Mouse (Mus musculus): ENCODE data around the gene Frmd6. TPM values are rescaled to one million over a fixed set of nuclear protein-coding genes. Genes with fewer than 3 reads are reported as not detected.

Frmd6 gene
- polyA plus RNA-seq, 1 experiment: 11.2 TPM

DNA sequence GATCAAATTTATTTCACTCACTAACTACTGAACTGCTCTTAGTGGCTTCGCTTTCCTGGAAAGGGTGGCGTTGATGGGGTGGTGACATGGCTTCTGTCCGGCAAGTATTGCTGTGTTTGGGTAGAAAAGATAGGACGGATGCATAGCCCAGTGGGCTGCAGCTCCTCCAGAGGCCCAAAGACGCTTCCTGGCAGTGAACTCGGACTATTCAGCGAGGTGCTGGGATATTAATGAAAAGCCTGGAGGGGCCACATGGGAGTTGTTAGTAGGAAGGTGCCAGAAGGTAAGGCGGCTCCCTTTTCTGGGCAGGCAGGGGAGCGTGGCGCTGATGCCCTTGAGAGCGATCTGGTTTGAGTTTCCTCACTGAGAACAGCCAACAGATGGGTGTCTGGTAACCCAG is 82.3 kb downstream of the Frmd6 start:
- no peaks in the 10 kb centered on the region for H3K27me3 ChIP-seq (ENCODE audit: control insufficient read depth, insufficient read depth, low read length)
- H3K27ac ChIP-seq (ENCODE audit: insufficient read depth, low read length): no peak overlapping the region
- 0 out of 2 replicates have a peak, but pooled peaks cover 3% of the 10 kb centered on the region for H3K4me1 ChIP-seq (ENCODE audit: control insufficient read depth, insufficient read depth, low read length)
- H3K4me3 ChIP-seq (replicated peaks; ENCODE audit: insufficient read depth, low read depth, low read length): no peak overlapping the region
- no peak for DNase-seq
- 72% methylated on average over 11 of the region's 11 CpGs for WGBS
- TF ChIP-seq POLR2A (IDR thresholded peaks at IDR 0.05; ENCODE audit: borderline replicate concordance, insufficient read depth, low read length) (no peak), CTCF (IDR thresholded peaks at IDR 0.05; ENCODE audit: borderline replicate concordance, insufficient read depth, low read depth, low read length) (no peak)

DNA sequence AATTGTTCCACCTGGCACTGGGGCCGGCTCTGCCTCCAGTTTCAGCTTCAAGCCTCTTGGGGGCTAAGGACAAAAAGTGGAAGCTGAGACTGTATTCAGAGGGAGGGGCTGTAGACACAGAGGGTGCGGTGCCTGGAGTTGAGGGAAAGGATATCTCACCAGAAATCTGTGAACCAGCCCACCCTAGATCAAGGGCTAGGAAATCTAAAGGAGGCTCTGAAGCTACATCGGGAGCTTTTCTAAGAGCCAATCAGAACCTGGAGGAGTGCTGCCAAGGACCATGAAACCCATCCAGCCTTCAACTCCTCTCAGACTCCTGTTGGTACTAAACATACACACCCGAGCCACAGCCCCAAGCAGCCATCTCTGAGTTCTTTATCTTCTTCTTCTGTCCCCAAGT is 82.8 kb downstream of the Frmd6 start:
- H3K4me3 ChIP-seq (replicated peaks; ENCODE audit: insufficient read depth, low read depth, low read length): no peak overlapping the region
- no peak for TF ChIP-seq CTCF (IDR thresholded peaks at IDR 0.05; ENCODE audit: borderline replicate concordance, insufficient read depth, low read depth, low read length)
- no peak for TF ChIP-seq POLR2A (IDR thresholded peaks at IDR 0.05; ENCODE audit: borderline replicate concordance, insufficient read depth, low read length)
- DNase-seq: no peak
- 0 out of 2 replicates have a peak, but pooled peaks cover 3% of the 10 kb centered on the region for H3K4me1 ChIP-seq (ENCODE audit: control insufficient read depth, insufficient read depth, low read length)
- H3K27ac ChIP-seq (ENCODE audit: insufficient read depth, low read length): no peak overlapping the region
- H3K27me3 ChIP-seq (ENCODE audit: control insufficient read depth, insufficient read depth, low read length): no peaks in the 10 kb centered on the region
- 53% methylated on average over 4 of the region's 4 CpGs for WGBS

GRCm38 (mm10) chr12:70910241-70910720 is 85.0 kb downstream of the Frmd6 start:
- no peak for TF ChIP-seq POLR2A (IDR thresholded peaks at IDR 0.05; ENCODE audit: borderline replicate concordance, insufficient read depth, low read length)
- TF ChIP-seq CTCF (IDR thresholded peaks at IDR 0.05; ENCODE audit: borderline replicate concordance, insufficient read depth, low read depth, low read length): peak; percentile 88
- peak; percentile 73 to 88 for DNase-seq
- no peak overlapping the region for H3K27ac ChIP-seq (ENCODE audit: insufficient read depth, low read length)
- peaks cover 8% of the 10 kb centered on the region for H3K4me1 ChIP-seq (ENCODE audit: control insufficient read depth, insufficient read depth, low read length)
- no peaks in the 10 kb centered on the region for H3K27me3 ChIP-seq (ENCODE audit: control insufficient read depth, insufficient read depth, low read length)
- 13% methylated on average over 9 of the region's 9 CpGs for WGBS
- H3K4me3 ChIP-seq (replicated peaks; ENCODE audit: insufficient read depth, low read depth, low read length): no peak overlapping the region

- H3K4me1 ChIP-seq (ENCODE audit: control insufficient read depth, insufficient read depth, low read length): peaks cover 8% of the 10 kb centered on the region
- TF ChIP-seq CTCF (IDR thresholded peaks at IDR 0.05; ENCODE audit: borderline replicate concordance, insufficient read depth, low read depth, low read length): peak; percentile 99
- TF ChIP-seq POLR2A (IDR thresholded peaks at IDR 0.05; ENCODE audit: borderline replicate concordance, insufficient read depth, low read length): no peak
- peak; percentile 79 to 87 for DNase-seq
- H3K27me3 ChIP-seq (ENCODE audit: control insufficient read depth, insufficient read depth, low read length): no peaks in the 10 kb centered on the region
- H3K27ac ChIP-seq (ENCODE audit: insufficient read depth, low read length): no peak overlapping the region
- 10% methylated on average over 5 of the region's 5 CpGs for WGBS
- H3K4me3 ChIP-seq (replicated peaks; ENCODE audit: insufficient read depth, low read depth, low read length): no peak overlapping the region
Measured at GRCm38 (mm10) chr12:70911029-70911428, 85.7 kb downstream of the Frmd6 start.

- Histone ChIP-seq H3K4me3 (replicated peaks; ENCODE audit: insufficient read depth, low read depth, low read length) (no peak overlapping the region), H3K4me1 (ENCODE audit: control insufficient read depth, insufficient read depth, low read length) (peaks cover 8% of the 10 kb centered on the region), H3K27ac (ENCODE audit: insufficient read depth, low read length) (no peak overlapping the region), H3K27me3 (ENCODE audit: control insufficient read depth, insufficient read depth, low read length) (no peaks in the 10 kb centered on the region)
- 65% methylated on average over 17 of the region's 17 CpGs for WGBS
- TF ChIP-seq POLR2A (IDR thresholded peaks at IDR 0.05; ENCODE audit: borderline replicate concordance, insufficient read depth, low read length): no peak
- TF ChIP-seq CTCF (IDR thresholded peaks at IDR 0.05; ENCODE audit: borderline replicate concordance, insufficient read depth, low read depth, low read length): no peak
- no peak for DNase-seq
Measured at GRCm38 (mm10) chr12:70911676-70912379, 86.5 kb downstream of the Frmd6 start.

- peak in 1 of 2 experiments; percentile 44 for DNase-seq
- Histone ChIP-seq H3K27me3 (ENCODE audit: control insufficient read depth, insufficient read depth, low read length) (no peaks in the 10 kb centered on the region), H3K27ac (ENCODE audit: insufficient read depth, low read length) (no peak overlapping the region), H3K4me3 (replicated peaks; ENCODE audit: insufficient read depth, low read depth, low read length) (no peak overlapping the region), H3K4me1 (ENCODE audit: control insufficient read depth, insufficient read depth, low read length) (peaks cover 8% of the 10 kb centered on the region)
- 57% methylated on average over 3 of the region's 3 CpGs for WGBS
- TF ChIP-seq POLR2A (IDR thresholded peaks at IDR 0.05; ENCODE audit: borderline replicate concordance, insufficient read depth, low read length): no peak
- peak; percentile 40 for TF ChIP-seq CTCF (IDR thresholded peaks at IDR 0.05; ENCODE audit: borderline replicate concordance, insufficient read depth, low read depth, low read length)
Measured at GRCm38 (mm10) chr12:70913429-70913828, 88.1 kb downstream of the Frmd6 start.

DNA sequence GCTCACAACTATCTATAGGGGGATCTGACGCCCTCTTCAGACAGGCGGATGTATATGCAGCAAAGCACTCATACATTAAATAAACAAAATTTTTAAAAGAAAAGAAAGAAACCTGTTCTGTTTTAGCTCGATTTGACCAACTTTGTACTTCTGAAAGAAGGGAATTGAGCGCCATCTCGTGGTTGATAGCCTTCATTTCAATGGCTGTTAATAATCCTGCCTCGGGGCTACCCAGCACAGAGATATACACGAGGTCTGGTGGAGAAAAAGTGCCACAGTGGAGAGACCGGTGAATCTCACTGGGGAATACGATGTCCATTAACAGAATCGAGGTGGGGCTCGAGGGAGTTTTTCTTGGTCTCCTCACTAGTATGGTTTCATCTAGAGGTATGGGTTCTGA is 89.1 kb downstream of the Frmd6 start:
- Histone ChIP-seq H3K4me3 (replicated peaks; ENCODE audit: insufficient read depth, low read depth, low read length) (no peak overlapping the region), H3K4me1 (ENCODE audit: control insufficient read depth, insufficient read depth, low read length) (peaks cover 8% of the 10 kb centered on the region), H3K27me3 (ENCODE audit: control insufficient read depth, insufficient read depth, low read length) (no peaks in the 10 kb centered on the region), H3K27ac (ENCODE audit: insufficient read depth, low read length) (no peak overlapping the region)
- DNase-seq: peak; percentile 43 to 53
- TF ChIP-seq CTCF (IDR thresholded peaks at IDR 0.05; ENCODE audit: borderline replicate concordance, insufficient read depth, low read depth, low read length) (peak; percentile 31; the same call in 1 of the 2 replicates), POLR2A (IDR thresholded peaks at IDR 0.05; ENCODE audit: borderline replicate concordance, insufficient read depth, low read length) (no peak)
- 46% methylated on average over 11 of the region's 11 CpGs for WGBS

GRCm38 (mm10) chr12:70929781-70930180 is 104.5 kb downstream of the Frmd6 start:
- 86% methylated on average over 4 of the region's 4 CpGs for WGBS
- Histone ChIP-seq H3K27ac (ENCODE audit: insufficient read depth, low read length) (no peak overlapping the region), H3K4me1 (ENCODE audit: control insufficient read depth, insufficient read depth, low read length) (no peaks in the 10 kb centered on the region), H3K27me3 (ENCODE audit: control insufficient read depth, insufficient read depth, low read length) (no peaks in the 10 kb centered on the region), H3K4me3 (replicated peaks; ENCODE audit: insufficient read depth, low read depth, low read length) (no peak overlapping the region)
- no peak for DNase-seq
- TF ChIP-seq CTCF (IDR thresholded peaks at IDR 0.05; ENCODE audit: borderline replicate concordance, insufficient read depth, low read depth, low read length) (no peak), POLR2A (IDR thresholded peaks at IDR 0.05; ENCODE audit: borderline replicate concordance, insufficient read depth, low read length) (no peak)

Measured in cerebellum, adult 2 months (tissue).